Mouse (Mus musculus): ENCODE measurements at regions not wholly inside any gene's neighbourhood (a gene's known extent, or its start where the extent isn't known, plus 50 kb on each side); places are given as distances from the start of the nearest gene placed in this dataset. TPM values are rescaled to one million over a fixed set of nuclear protein-coding genes. Genes with fewer than 3 reads are reported as not detected.

DNA sequence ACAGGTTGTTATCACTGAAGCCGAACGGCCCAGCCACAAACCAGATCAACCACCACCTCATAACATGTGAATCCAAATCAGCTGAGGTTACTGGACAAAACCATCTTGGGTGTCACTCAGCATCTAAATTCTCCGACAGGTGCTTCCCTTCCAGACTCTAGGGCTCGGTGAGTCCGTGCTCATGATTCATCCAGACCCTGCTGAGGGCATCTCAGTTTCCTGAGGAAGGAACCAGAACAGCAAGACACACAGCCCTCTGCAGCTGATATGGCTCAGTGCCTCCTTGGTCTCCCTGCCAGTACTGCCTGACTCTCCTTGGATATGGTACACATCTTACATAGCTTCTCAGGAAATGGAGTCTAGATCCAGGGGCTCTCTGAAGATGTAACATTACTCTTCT is 51.6 kb upstream of the Adgrl4 start:
- Histone ChIP-seq H3K4me3 (ENCODE audit: low read depth, low read length) (no peak overlapping the region), H3K36me3 (ENCODE audit: control insufficient read depth, insufficient read depth, low read length) (no peaks in the 10 kb centered on the region), H3K4me2 (ENCODE audit: low read depth, severe bottlenecking) (no peak overlapping the region), H3K9ac (ENCODE audit: low read length) (no peak overlapping the region), H3K27ac (replicated peaks; ENCODE audit: low read depth, low read length) (no peak overlapping the region), H3K4me1 (ENCODE audit: control insufficient read depth, insufficient read depth, low read length) (no peaks in the 10 kb centered on the region), H3K9me3 (ENCODE audit: control insufficient read depth, low read length) (no peaks in the 10 kb centered on the region), H3K27me3 (ENCODE audit: control insufficient read depth, insufficient read depth, low read length) (no peaks in the 10 kb centered on the region)
- DNase-seq (ENCODE audit: low spot score) (no peak), ATAC-seq (ENCODE audit: insufficient number of reproducible peaks, low FRiP score, low TSS enrichment, low read depth) (no peak)
- WGBS = 86% methylated on average over 5 of the region's 5 CpGs

Small RNAs in the stretch of these regions (microRNA-seq; reads per million reads assigned to microRNA genes)
- gene Mir3963 = not detected
